Mouse (Mus musculus): ENCODE measurements around the gene Cpt1a. TPM values are rescaled to one million over a fixed set of nuclear protein-coding genes. Genes with fewer than 3 reads are reported as not detected.

Gene Cpt1a
- polyA plus RNA-seq, 1 experiment from 2014 or later, result 11.0 TPM

GRCm38 (mm10) chr19:3333247-3333646 is 11.1 kb downstream of the Cpt1a start:
- H3K4me1 ChIP-seq, result peaks cover 11% of the 10 kb centered on the region
- no peak for ATAC-seq
- no peak overlapping the region for H3K4me2 ChIP-seq
- no peaks in the 10 kb centered on the region for H3K27me3 ChIP-seq
- no peaks in the 10 kb centered on the region for H3K36me3 ChIP-seq (ENCODE audit: poor library complexity, severe bottlenecking)
- H3K9me3 ChIP-seq (replicated peaks), result no peaks in the 10 kb centered on the region
- no peak overlapping the region for H3K27ac ChIP-seq
- 71% methylated on average over 6 of the region's 6 CpGs for WGBS
- no peak overlapping the region for H3K9ac ChIP-seq
- no peak overlapping the region for H3K4me3 ChIP-seq

GRCm38 (mm10) chr19:3333694-3334515 is 11.8 kb downstream of the Cpt1a start:
- no peaks in the 10 kb centered on the region for H3K27me3 ChIP-seq
- H3K9ac ChIP-seq, result no peak overlapping the region
- 46% methylated on average over 17 of the region's 17 CpGs for WGBS
- peaks cover 11% of the 10 kb centered on the region for H3K4me1 ChIP-seq
- no peak overlapping the region for H3K4me3 ChIP-seq
- H3K27ac ChIP-seq, result no peak overlapping the region
- H3K4me2 ChIP-seq, result no peak overlapping the region
- no peaks in the 10 kb centered on the region for H3K9me3 ChIP-seq (replicated peaks)
- no peak for ATAC-seq
- no peaks in the 10 kb centered on the region for H3K36me3 ChIP-seq (ENCODE audit: poor library complexity, severe bottlenecking)

DNA sequence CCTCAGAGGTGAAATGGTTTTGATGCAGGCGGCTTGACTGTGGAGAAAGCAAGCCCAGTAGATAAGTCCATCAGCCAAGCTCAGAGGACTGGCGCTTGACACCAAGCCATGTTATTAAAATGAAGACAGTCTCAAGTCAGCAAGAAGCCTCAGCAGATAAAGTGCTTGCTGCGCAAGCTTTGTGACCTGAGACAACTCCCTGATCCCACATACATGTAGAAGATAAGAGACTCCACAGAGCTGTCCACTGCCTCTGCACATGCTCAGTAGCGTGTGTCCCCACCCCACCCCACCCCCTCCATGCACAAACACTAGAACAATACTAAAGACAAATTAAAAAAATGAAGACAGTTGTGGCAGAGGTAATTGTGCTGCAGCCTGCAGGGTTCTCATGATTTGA is 12.4 kb downstream of the Cpt1a start:
- no peak overlapping the region for H3K27ac ChIP-seq
- no peak overlapping the region for H3K9ac ChIP-seq
- no peak overlapping the region for H3K4me2 ChIP-seq
- H3K27me3 ChIP-seq, result no peaks in the 10 kb centered on the region
- H3K36me3 ChIP-seq (ENCODE audit: poor library complexity, severe bottlenecking), result no peaks in the 10 kb centered on the region
- WGBS, result 90% methylated on average over 4 of the region's 4 CpGs
- no peak overlapping the region for H3K4me3 ChIP-seq
- ATAC-seq, result no peak
- H3K9me3 ChIP-seq (replicated peaks), result no peaks in the 10 kb centered on the region
- peaks cover 11% of the 10 kb centered on the region for H3K4me1 ChIP-seq

DNA sequence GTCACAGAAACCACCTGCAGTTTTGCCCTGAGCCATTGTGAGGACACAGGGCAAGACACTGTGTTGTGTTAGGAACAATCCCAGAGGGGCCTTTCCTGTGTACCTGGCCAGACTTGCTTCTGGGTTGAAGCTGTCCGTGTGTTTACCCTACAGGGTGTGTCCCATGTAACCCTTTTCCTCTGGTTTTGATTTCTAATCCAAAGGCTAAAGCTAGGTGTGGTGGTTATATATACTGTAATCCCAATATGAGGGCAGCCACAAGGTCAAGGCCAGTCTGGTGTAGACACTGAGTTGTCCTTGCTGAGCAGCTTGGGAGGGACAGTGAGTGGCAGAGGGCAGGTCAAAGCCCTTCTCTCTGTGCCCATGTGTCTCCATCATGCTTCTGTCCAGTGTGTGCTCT is 13.8 kb downstream of the Cpt1a start:
- no peak overlapping the region for H3K27ac ChIP-seq
- H3K4me2 ChIP-seq, result no peak overlapping the region
- peaks cover 11% of the 10 kb centered on the region for H3K4me1 ChIP-seq
- 85% methylated on average over 1 of the region's 1 CpGs for WGBS
- H3K27me3 ChIP-seq, result no peaks in the 10 kb centered on the region
- no peaks in the 10 kb centered on the region for H3K9me3 ChIP-seq (replicated peaks)
- no peak for ATAC-seq
- no peaks in the 10 kb centered on the region for H3K36me3 ChIP-seq (ENCODE audit: poor library complexity, severe bottlenecking)
- H3K9ac ChIP-seq, result no peak overlapping the region
- no peak overlapping the region for H3K4me3 ChIP-seq

DNA sequence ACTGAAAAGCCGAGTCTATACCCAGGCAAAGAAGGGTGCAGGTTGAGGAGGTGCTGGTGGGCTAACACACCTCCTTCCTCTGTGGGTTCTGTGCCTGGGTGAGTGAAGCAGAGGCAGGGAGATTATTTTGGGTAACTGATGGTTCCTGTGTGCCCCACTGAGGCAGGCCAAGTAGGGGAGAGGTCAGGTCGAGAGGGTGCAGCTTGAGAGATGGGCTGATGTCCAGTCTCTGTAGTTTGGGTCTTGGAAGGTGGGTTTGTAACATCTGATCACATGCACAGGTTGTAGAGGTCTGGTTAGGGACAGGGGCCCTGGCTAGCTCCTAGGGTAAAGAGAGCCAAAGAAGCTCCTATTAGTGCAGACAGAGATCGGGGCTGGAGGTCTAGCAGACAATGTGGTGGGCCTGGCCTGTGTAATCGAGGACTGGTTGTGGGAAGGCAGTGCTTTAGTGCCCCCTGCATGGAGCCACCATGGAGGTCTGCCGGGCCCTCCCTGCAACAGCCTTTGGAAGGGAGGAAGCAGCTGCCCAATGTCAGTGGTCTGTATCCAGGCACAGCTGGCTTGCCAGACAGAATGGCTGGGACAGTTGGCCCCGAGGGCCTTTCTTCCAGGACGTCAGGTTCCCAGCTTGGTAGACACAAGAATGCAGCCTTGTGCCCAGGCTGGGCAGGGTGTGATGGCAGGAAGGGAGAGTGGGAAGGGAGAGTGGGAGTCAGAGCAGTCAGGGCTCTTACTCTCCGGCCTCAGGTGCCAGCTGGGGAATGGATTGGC is 14.5 kb downstream of the Cpt1a start:
- ATAC-seq, result no peak
- H3K9ac ChIP-seq, result no peak overlapping the region
- H3K27ac ChIP-seq, result no peak overlapping the region
- no peak overlapping the region for H3K4me2 ChIP-seq
- H3K36me3 ChIP-seq (ENCODE audit: poor library complexity, severe bottlenecking), result no peaks in the 10 kb centered on the region
- no peaks in the 10 kb centered on the region for H3K27me3 ChIP-seq
- WGBS, result 73% methylated on average over 8 of the region's 8 CpGs
- H3K4me3 ChIP-seq, result no peak overlapping the region
- peaks cover 11% of the 10 kb centered on the region for H3K4me1 ChIP-seq
- no peaks in the 10 kb centered on the region for H3K9me3 ChIP-seq (replicated peaks)

DNA sequence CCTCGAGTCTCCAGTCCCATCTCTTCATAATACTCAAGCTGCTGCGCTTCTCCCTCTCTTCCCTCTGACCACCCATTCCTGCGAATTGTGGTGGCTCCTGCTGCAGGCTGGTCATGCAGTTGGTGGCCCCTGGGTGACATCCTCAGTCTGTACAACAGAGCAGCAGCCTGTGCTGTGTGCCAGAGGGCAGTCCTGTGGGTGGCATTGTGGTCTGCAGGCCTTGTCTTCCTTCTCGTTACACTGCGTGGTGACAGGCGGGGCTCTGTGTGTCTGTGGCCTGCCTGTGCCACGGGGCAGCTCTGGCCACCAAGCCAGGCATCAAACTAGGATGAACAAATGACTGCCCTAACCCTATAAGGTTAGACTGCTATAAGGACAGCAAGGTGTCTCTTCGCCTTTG is 17.1 kb downstream of the Cpt1a start:
- Histone ChIP-seq H3K4me2 (no peak overlapping the region), H3K4me1 (peaks cover 10% of the 10 kb centered on the region), H3K27ac (no peak overlapping the region), H3K9ac (no peak overlapping the region), H3K27me3 (no peaks in the 10 kb centered on the region), H3K9me3 (replicated peaks) (no peaks in the 10 kb centered on the region), H3K4me3 (no peak overlapping the region), H3K36me3 (ENCODE audit: poor library complexity, severe bottlenecking) (no peaks in the 10 kb centered on the region)
- 90% methylated on average over 8 of the region's 8 CpGs for WGBS
- no peak for ATAC-seq

- H3K4me1 ChIP-seq, result peaks cover 14% of the 10 kb centered on the region; the same call in 1 of the 2 replicates
- WGBS, result 80% methylated on average over 3 of the region's 3 CpGs
- ATAC-seq, result no peak
- no peak overlapping the region for H3K9ac ChIP-seq
- no peak overlapping the region for H3K27ac ChIP-seq
- H3K36me3 ChIP-seq (ENCODE audit: poor library complexity, severe bottlenecking), result no peaks in the 10 kb centered on the region
- H3K4me2 ChIP-seq, result no peak overlapping the region
- H3K27me3 ChIP-seq, result no peaks in the 10 kb centered on the region
- H3K4me3 ChIP-seq, result no peak overlapping the region
- H3K9me3 ChIP-seq (replicated peaks), result no peaks in the 10 kb centered on the region
Observed at GRCm38 (mm10) chr19:3341021-3341420, 18.9 kb downstream of the Cpt1a start.

GRCm38 (mm10) chr19:3343929-3344328 is 21.8 kb downstream of the Cpt1a start:
- H3K4me1 ChIP-seq, result peaks cover 14% of the 10 kb centered on the region; the same call in 1 of the 2 replicates

GRCm38 (mm10) chr19:3344636-3345544 is 22.8 kb downstream of the Cpt1a start:
- peaks cover 5% of the 10 kb centered on the region; the same call in 1 of the 2 replicates for H3K9me3 ChIP-seq (replicated peaks)
- ATAC-seq, result peak; percentile 30; the same call in 1 of the 2 replicates
- no peaks in the 10 kb centered on the region for H3K36me3 ChIP-seq (ENCODE audit: poor library complexity, severe bottlenecking)
- H3K4me2 ChIP-seq, result no peak overlapping the region
- no peak overlapping the region for H3K4me3 ChIP-seq
- H3K27ac ChIP-seq, result 0 out of 2 replicates have a peak overlapping the region, but pooled peaks have one; percentile 1
- WGBS, result 58% methylated on average over 8 of the region's 8 CpGs
- no peaks in the 10 kb centered on the region for H3K27me3 ChIP-seq
- no peak overlapping the region for H3K9ac ChIP-seq
- peaks cover 14% of the 10 kb centered on the region; the same call in 1 of the 2 replicates for H3K4me1 ChIP-seq

More at GRCm38 (mm10) chr19:3343929-3344328, 21.8 kb downstream of the Cpt1a start:
- H3K9me3 ChIP-seq (replicated peaks), result peaks cover 5% of the 10 kb centered on the region; the same call in 1 of the 2 replicates
- H3K36me3 ChIP-seq (ENCODE audit: poor library complexity, severe bottlenecking), result no peaks in the 10 kb centered on the region
- no peak overlapping the region for H3K4me2 ChIP-seq
- H3K4me3 ChIP-seq, result no peak overlapping the region
- H3K27ac ChIP-seq, result no peak overlapping the region
- no peak overlapping the region for H3K9ac ChIP-seq
- H3K27me3 ChIP-seq, result no peaks in the 10 kb centered on the region
- 68% methylated on average over 3 of the region's 3 CpGs for WGBS
- ATAC-seq, result no peak

- Histone ChIP-seq H3K9me3 (replicated peaks) (peaks cover 5% of the 10 kb centered on the region; the same call in 1 of the 2 replicates), H3K27me3 (no peaks in the 10 kb centered on the region), H3K4me1 (peaks cover 14% of the 10 kb centered on the region; the same call in 1 of the 2 replicates), H3K36me3 (ENCODE audit: poor library complexity, severe bottlenecking) (no peaks in the 10 kb centered on the region), H3K27ac (no peak overlapping the region), H3K9ac (no peak overlapping the region), H3K4me3 (no peak overlapping the region), H3K4me2 (no peak overlapping the region)
- 96% methylated on average over 1 of the region's 1 CpGs for WGBS
- ATAC-seq, result no peak
Observed at GRCm38 (mm10) chr19:3347784-3348183, 25.6 kb downstream of the Cpt1a start.

DNA sequence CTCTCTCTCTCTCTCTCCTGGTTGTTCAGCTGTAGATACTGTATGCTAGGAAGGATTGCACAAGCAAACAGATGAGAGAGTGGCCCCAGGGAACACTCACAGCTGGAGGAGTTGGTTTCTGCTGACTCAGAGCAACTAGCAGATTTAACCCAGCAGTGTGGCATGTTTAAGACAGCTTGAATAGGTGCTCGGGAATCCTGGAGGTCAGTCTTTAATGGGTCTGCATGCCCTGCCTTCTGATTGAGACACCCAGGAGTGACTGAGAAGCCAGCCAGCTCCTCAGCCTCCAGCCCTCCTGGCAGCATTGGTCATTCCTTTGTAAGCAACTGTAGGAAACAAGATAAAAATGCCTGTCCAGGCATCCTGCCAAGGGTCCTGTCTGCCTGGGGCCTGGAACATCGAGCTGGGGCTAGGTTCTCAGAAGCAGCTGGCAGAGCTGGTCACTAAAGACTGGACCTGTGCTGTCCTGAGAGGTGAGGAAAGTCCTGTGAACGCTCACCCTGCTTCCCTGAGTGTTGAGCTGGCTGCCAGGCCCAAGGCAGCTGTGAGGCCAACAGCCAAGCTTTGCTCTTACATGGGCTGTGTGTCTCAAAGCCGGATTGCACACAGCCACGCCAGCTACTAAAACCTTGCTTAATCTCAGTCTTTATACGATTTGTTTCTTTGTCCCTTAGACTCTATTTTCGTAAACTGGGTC is 31.4 kb downstream of the Cpt1a start:
- WGBS, result 72% methylated on average over 7 of the region's 7 CpGs
- H3K4me2 ChIP-seq, result no peak overlapping the region
- ATAC-seq, result no peak
- H3K36me3 ChIP-seq (ENCODE audit: poor library complexity, severe bottlenecking), result no peaks in the 10 kb centered on the region
- no peaks in the 10 kb centered on the region for H3K27me3 ChIP-seq
- no peaks in the 10 kb centered on the region for H3K4me1 ChIP-seq
- H3K9ac ChIP-seq, result no peak overlapping the region
- no peaks in the 10 kb centered on the region for H3K9me3 ChIP-seq (replicated peaks)
- H3K4me3 ChIP-seq, result no peak overlapping the region
- H3K27ac ChIP-seq, result no peak overlapping the region
